Mouse (Mus musculus) kidney, adult 2 months (tissue): ENCODE results near the gene Olfr56.

Experiments
- CTCF ChIP-seq: fragments of 200-500 bp; conservative IDR thresholded peaks from 2 replicates; pipeline ENCODE4 v1.5.1; 2011; ENCODE audit warnings: low read depth, mild to moderate bottlenecking, control low read depth, low read length, moderate library complexity, mixed read lengths; ENCODE audit not compliant: insufficient read depth, insufficient read length
- POLR2A ChIP-seq: fragments of 200-500 bp; IDR thresholded peaks from one replicate; pipeline ENCODE4 v1.6.1; 2011; ENCODE audit warnings: low read depth, low read length, control low read depth

DNA sequence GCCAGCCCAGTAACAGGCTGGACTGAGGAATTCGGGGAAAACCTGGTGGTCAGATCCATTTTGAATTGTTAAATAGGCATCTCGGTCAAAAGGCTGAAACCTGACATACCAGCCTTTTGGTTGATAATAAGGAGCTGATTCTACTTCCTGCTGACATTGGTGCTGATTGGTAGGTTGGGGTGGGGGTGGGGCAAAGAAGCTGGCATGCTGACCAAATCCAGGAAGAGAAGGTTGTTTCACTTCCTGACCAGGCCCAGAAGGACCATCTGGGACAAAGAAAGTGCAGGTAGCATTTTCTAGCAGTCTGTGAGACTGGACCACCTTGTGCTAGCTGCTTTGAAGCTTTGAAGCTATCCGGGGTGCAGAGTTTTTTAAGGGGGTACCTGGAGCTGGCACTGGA is 121.7 kb downstream of the Olfr56 start:
- TF ChIP-seq CTCF: no peak
- TF ChIP-seq POLR2A: no peak
